Mouse (Mus musculus) intestine, embryonic 16.5 days (tissue): Measurements from ENCODE around the gene Acbd3. TPM values are rescaled to one million over a fixed set of nuclear protein-coding genes. Genes with fewer than 3 reads are reported as not detected.

Source experiments
- ATAC-seq: fragments of 200-750 bp; cut with Nextera tagmentation; 2 replicates; pipeline ENCODE4 v1.8.0; 2017; ENCODE audit warnings: moderate TSS enrichment, moderate library complexity
- H3K27ac ChIP-seq: fragments of 300-500 bp; sonication (generic); 2 replicates; pipeline ENCODE4 v1.5.1; 2014; ENCODE audit warnings: mild to moderate bottlenecking, low read length
- H3K27me3 ChIP-seq: fragments of 300-500 bp; sonication (generic); replicated peaks from 2 replicates; pipeline ENCODE4 v1.6.1; 2014; ENCODE audit warnings: low read length, control low read depth, mixed read lengths; ENCODE audit not compliant: control insufficient read depth, insufficient read depth
- H3K36me3 ChIP-seq: fragments of 300-500 bp; sonication (generic); 2 replicates; pipeline ENCODE4 v1.6.1; 2014; ENCODE audit warnings: low read length, control low read depth; ENCODE audit not compliant: control insufficient read depth, insufficient read depth
- H3K4me1 ChIP-seq: fragments of 300-500 bp; sonication (generic); 2 replicates; pipeline ENCODE4 v1.6.1; 2014; ENCODE audit warnings: low read length, control low read depth, mixed read lengths; ENCODE audit not compliant: control insufficient read depth, insufficient read depth
- H3K4me2 ChIP-seq: fragments of 300-500 bp; sonication (generic); 2 replicates; pipeline ENCODE4 v1.6.1; 2014; ENCODE audit warnings: low read depth, low read length, control low read depth
- H3K4me3 ChIP-seq: fragments of 300-500 bp; sonication (generic); 2 replicates; pipeline ENCODE4 v1.5.1; 2014; ENCODE audit warnings: mild to moderate bottlenecking, low read length
- H3K9ac ChIP-seq: fragments of 300-500 bp; sonication (generic); 2 replicates; pipeline ENCODE4 v1.6.1; 2014; ENCODE audit warnings: low read depth, low read length
- H3K9me3 ChIP-seq: fragments of 300-500 bp; sonication (generic); 2 replicates; pipeline ENCODE4 v1.6.1; 2016; ENCODE audit warnings: low read length, control low read depth; ENCODE audit not compliant: control insufficient read depth
- WGBS: fragments of 180-500 bp; shearing (Covaris S2); extraction: QIAGEN DNeasy Blood & Tissue Kit; methylation state at CpG from one replicate; pipeline ENCODE4 v1.1.7; 2014; 5-methylcytosine and 5-hydroxymethylcytosine counted together
- polyA plus RNA-seq: library from polyadenylated mRNA; unstranded; fragments of >200 nt; fragmentation: Nextera tagmentation; extraction: Ambion mirVana; gene quantifications from 2 replicates; pipeline ENCODE4 v1.2.1, GENCODE M21; 2015

The Acbd3 gene
- polyA plus RNA-seq = 17.1 and 17.5 TPM in 2 replicates

DNA sequence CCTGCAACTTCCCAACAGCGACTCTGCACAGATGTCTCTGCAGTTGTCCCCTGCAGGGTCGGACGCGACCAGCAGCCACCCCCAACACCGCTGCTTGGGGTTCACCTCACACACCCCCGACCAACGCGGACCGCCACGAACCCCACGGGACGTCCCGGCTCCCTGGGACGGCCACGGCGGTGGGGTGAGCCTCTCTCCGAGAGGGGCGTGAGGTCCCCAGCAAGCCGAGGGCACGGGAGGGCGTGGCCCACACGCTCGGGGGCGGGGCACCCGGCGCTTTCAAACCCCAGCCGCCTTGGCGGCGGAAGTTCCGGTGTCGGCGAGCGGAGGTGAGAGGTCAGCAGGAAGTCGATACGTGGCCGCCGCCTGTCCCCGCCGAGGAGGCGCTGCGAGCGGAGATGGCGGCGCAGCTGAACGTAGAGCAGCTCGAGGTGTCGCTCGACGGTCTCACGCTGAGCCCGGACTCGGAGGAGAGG lies at the start of gene Acbd3:
Acbd3 (plus strand) TSS at position 340 of the 476 bp plus-strand sequence.
- Histone ChIP-seq H3K27ac (peak within 1 kb of the TSS; percentile 93), H3K4me3 (peak within 1 kb of the TSS; percentile 96), H3K9ac (peak within 1 kb of the TSS; percentile 98), H3K27me3 (no peaks in the 10 kb centered on the region), H3K4me1 (peaks cover 16% of the 10 kb centered on the region), H3K9me3 (no peaks in the 10 kb centered on the region), H3K4me2 (peak within 1 kb of the TSS; percentile 66), H3K36me3 (no peaks in the 10 kb centered on the region)
- 0% methylated on average over 51 of the region's 52 CpGs for WGBS
- peak; percentile 96 for ATAC-seq

DNA sequence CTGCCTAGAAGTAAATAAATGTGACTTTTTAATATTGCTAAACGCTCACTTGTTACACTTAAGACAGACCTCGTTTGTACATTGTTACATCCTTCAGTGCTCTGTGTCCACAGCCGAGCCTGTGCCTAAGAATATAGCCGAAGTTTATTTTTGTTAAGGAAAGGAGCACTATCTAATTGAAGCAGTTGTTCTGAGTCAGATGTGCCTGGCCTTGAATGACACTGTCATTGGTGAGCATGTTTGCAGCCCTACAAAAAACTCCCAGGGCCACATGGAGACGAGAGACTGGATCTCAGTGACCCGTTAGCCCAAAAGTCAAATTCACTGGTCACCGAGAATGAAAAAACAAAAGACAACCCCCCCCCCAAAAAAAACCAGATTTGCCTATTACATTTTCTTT lies 34.6 kb upstream of the Acbd3 start:
- Histone ChIP-seq H3K27ac (no peak overlapping the region), H3K9ac (no peak overlapping the region), H3K9me3 (no peaks in the 10 kb centered on the region), H3K4me1 (no peaks in the 10 kb centered on the region), H3K4me3 (no peak overlapping the region), H3K4me2 (no peak overlapping the region), H3K36me3 (peaks cover 7% of the 10 kb centered on the region; the same call in 1 of the 2 replicates), H3K27me3 (peaks cover 1% of the 10 kb centered on the region)
- ATAC-seq = no peak
- 84% methylated on average over 7 of the region's 7 CpGs for WGBS

DNA sequence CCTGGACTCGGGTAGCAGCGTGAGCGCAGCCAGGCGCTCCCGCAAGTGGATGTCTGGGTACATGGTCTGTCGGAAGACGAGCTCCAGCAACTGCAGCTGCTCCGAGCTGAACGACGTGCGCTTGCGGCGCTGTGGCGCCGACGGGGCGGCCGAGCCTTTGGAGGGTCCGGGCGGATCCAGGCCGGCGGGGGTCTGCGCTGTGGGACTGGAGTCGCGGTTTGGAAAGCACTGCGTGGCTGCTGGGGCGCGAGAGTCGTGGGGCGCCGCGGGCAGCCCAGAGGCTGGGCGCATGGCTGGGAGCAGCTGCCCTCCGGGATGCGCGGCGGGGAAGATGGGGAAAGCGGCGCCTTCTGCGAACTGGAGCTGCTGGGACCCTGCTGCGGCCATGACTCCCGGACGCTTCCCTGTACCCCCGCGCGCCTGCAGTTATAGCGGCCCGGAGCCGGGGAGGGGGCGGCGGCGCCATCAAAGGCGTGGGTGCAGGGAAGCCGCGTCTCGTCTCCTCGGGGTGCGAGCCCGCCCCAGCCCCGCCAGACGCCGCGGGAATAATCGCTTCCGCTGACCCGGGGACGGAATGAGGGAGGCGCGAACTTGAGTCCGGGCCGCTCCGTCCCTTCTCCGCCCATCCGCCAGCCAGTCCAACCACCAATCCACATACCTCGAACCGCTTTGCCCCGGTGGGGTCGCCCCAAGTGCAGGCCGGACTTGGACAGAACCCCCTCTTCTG lies 29.1 kb upstream of the Acbd3 start, which contains the start of gene Mixl1:
Mixl1 (minus strand) TSS at position 409 of the 727 bp plus-strand sequence.
- Histone ChIP-seq H3K4me3 (peak within 1 kb of the TSS; percentile 55), H3K36me3 (no peaks in the 10 kb centered on the region), H3K9ac (peak within 1 kb of the TSS; percentile 50), H3K9me3 (no peaks in the 10 kb centered on the region), H3K4me2 (peak within 1 kb of the TSS; percentile 92), H3K4me1 (peaks cover 8% of the 10 kb centered on the region; the same call in 1 of the 2 replicates), H3K27me3 (peaks cover 24% of the 10 kb centered on the region), H3K27ac (no peak within 1 kb of the TSS)
- peak; percentile 44; the same call in 1 of the 2 replicates for ATAC-seq
- 1% methylated on average over 77 of the region's 79 CpGs for WGBS

DNA sequence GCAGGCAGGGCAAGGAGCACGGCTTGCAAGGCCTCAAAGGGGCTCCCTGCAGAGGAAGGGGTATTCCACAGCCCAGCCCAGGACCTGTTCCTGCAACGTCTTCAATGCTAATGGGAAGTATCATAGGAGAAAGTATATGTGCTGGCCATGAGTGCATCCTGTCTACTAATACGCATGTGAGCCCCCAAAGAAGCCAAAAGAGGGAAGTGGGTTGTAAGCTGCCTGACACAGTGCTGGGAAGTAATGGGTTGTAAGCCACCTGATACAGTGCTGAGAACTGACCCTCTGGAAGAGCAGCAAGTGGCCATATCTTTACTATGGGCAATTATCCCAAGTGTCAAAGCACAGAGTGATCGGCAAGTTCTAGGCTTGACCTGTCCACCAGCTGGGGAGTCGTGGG lies 27.8 kb upstream of the Acbd3 start:
- 55% methylated on average over 5 of the region's 5 CpGs for WGBS
- no peaks in the 10 kb centered on the region for H3K36me3 ChIP-seq

DNA sequence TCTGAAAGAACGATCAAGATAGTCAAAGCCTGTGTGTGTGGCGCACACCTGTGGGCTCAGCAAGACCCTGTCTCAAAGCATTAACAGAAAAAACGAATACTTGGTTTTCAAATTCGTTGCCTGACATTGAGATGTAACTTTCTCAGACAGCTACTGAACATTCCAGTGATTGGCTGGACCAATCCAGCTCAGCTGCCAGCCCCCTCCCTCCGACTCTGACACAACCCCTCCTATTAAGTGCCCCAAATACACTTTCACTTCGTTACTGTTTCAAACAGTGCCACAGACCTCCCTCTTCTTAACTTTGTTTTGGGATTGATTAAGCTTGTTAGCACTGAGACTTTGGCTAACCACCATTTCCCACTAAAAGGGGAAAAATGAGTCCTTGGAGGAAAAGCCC lies 22.4 kb upstream of the Acbd3 start:
- Histone ChIP-seq H3K4me1 (peaks cover 8% of the 10 kb centered on the region; the same call in 1 of the 2 replicates), H3K9ac (0 out of 2 replicates have a peak overlapping the region, but pooled peaks have one; percentile 4), H3K4me3 (peak overlapping the region; percentile 2; the same call in 1 of the 2 replicates), H3K36me3 (no peaks in the 10 kb centered on the region), H3K27me3 (peaks cover 2% of the 10 kb centered on the region; the same call in 1 of the 2 replicates), H3K27ac (no peak overlapping the region), H3K9me3 (no peaks in the 10 kb centered on the region), H3K4me2 (peak overlapping the region; percentile 2; the same call in 1 of the 2 replicates)
- 43% methylated on average over 6 of the region's 6 CpGs for WGBS
- no peak for ATAC-seq

More for the DNA sequence above, 27.8 kb upstream of the Acbd3 start:
- Histone ChIP-seq H3K4me2 (no peak overlapping the region), H3K27ac (no peak overlapping the region), H3K9me3 (no peaks in the 10 kb centered on the region), H3K27me3 (peaks cover 24% of the 10 kb centered on the region), H3K9ac (no peak overlapping the region), H3K4me1 (peaks cover 8% of the 10 kb centered on the region; the same call in 1 of the 2 replicates), H3K4me3 (no peak overlapping the region)
- no peak for ATAC-seq

DNA sequence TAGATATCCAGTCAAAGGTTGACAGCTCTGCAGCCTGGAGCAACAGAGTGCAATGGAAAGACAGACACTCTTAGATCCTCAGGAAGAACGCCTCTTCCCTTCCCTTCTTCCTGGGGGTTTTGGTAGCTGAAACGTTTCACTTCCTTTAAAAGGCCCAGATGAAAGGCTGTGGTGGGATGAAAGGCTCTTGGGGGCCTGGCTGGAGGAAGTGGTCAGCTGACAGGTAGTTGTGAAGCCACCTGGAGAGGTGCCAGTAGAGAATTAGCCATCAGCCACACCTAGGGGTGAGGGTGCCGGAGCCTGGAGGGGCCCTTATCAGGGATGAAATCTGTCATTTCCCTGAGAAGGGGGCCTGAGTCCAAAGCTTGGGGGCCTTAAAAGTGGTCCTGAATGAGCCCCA lies 18.5 kb upstream of the Acbd3 start:
- WGBS = 41% methylated on average over 3 of the region's 3 CpGs
- no peak overlapping the region for H3K4me2 ChIP-seq
- no peaks in the 10 kb centered on the region for H3K9me3 ChIP-seq
- no peak overlapping the region for H3K9ac ChIP-seq
- no peak overlapping the region for H3K4me3 ChIP-seq
- H3K4me1 ChIP-seq = peaks cover 14% of the 10 kb centered on the region; the same call in 1 of the 2 replicates
- H3K27ac ChIP-seq = no peak overlapping the region
- no peaks in the 10 kb centered on the region for H3K27me3 ChIP-seq
- peak; percentile 43; the same call in 1 of the 2 replicates for ATAC-seq
- H3K36me3 ChIP-seq = no peaks in the 10 kb centered on the region

DNA sequence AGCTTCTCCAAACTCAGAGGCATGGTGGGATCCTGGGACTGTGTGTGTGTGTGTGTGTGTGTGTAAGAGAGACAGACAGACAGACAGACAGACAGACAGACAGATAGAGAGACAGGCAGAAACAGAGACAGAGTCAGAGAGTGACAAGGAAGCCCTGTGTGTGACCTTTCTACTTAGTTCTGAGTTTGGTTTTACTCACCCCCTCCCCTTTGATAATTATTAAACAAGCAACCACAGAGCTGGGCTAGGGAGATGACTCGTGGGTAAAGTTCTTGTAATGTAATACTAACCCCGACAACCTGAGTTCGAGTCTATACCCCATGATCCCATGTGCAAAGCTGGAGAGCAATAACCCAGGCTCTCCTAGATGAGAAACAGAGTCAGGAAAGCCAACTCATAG lies 18.0 kb upstream of the Acbd3 start:
- no peak overlapping the region for H3K4me3 ChIP-seq
- H3K9me3 ChIP-seq = no peaks in the 10 kb centered on the region
- H3K9ac ChIP-seq = no peak overlapping the region
- WGBS = 49% methylated on average over 3 of the region's 3 CpGs
- no peak overlapping the region for H3K27ac ChIP-seq
- H3K4me2 ChIP-seq = no peak overlapping the region
- ATAC-seq = peak; percentile 81
- no peaks in the 10 kb centered on the region for H3K27me3 ChIP-seq
- H3K4me1 ChIP-seq = peaks cover 14% of the 10 kb centered on the region; the same call in 1 of the 2 replicates
- H3K36me3 ChIP-seq = no peaks in the 10 kb centered on the region

DNA sequence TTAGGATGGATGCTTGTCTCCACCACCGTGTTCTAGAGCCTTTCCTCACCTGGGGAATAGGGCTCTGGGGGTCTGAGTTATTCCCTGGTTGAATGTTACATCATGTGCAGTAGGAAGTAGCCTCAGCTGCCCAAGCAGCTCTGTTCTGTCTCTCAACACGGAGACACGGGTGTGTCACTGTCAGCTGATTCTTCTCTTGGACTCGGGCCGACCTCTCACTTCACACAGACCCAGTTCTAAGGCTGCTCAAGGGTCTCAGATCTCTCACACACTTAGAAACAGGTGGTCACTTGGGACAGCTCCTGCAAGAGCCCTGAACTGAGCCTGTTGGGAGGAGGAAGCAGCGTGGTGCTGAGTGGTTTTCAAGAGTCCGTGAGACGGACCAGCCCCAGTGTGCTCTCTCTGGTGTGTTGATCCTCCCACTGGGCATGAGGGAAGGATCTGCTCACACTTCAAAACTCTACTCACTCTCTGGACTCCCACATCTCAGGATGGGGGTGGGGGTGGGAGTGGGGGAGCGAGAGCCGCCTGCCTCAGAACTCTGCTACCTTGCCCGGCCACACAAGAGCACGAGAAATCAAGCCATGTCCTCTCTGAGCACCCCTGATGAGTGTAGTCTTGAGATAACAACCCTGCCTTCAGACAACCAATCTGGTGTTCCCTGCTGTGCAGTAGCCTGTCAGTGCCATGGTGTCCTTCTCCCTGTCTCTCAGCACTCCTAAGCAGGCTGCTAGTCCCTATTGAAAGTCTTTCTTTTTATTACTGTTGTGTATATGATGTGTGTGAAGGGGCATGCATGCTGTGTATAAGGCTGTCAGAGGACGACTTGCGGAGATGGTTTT lies 16.7 kb upstream of the Acbd3 start:
- no peaks in the 10 kb centered on the region for H3K27me3 ChIP-seq

DNA sequence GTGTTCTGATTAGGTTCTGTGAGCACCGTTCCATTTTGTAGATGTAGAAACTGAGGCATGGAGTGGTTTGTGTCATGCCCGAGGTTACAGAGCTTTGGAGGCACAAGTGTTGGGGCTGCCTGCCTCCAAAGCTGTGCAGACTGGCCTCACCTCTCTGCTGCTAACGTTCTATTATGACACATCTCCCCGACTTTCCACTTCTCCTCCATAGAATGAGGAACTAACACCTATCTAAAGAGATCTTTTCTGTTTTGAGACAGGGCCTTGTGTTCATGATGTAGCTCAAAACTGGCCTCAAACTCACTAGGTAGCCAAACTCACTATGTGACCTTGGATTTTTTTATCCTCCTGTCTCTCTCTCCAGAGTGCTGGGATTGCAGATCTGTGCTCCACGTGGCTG lies 7.1 kb upstream of the Acbd3 start:
- H3K27ac ChIP-seq = no peak overlapping the region
- H3K4me3 ChIP-seq = no peak overlapping the region
- H3K9me3 ChIP-seq = no peaks in the 10 kb centered on the region
- no peaks in the 10 kb centered on the region for H3K36me3 ChIP-seq
- H3K4me1 ChIP-seq = no peaks in the 10 kb centered on the region
- 81% methylated on average over 5 of the region's 5 CpGs for WGBS
- no peak overlapping the region for H3K9ac ChIP-seq
- no peak for ATAC-seq
- H3K4me2 ChIP-seq = no peak overlapping the region
- H3K27me3 ChIP-seq = no peaks in the 10 kb centered on the region

More for the DNA sequence above, 16.7 kb upstream of the Acbd3 start:
- H3K36me3 ChIP-seq = no peaks in the 10 kb centered on the region
- ATAC-seq = no peak
- no peak overlapping the region for H3K27ac ChIP-seq
- no peak overlapping the region for H3K4me2 ChIP-seq
- no peak overlapping the region for H3K9ac ChIP-seq
- H3K4me1 ChIP-seq = peaks cover 14% of the 10 kb centered on the region; the same call in 1 of the 2 replicates
- no peak overlapping the region for H3K4me3 ChIP-seq
- no peaks in the 10 kb centered on the region for H3K9me3 ChIP-seq
- WGBS = 66% methylated on average over 14 of the region's 14 CpGs
